Mouse (Mus musculus): Measurements from ENCODE around the gene 2300009A05Rik. TPM values are rescaled to one million over a fixed set of nuclear protein-coding genes. Genes with fewer than 3 reads are reported as not detected.

The 2300009A05Rik gene
- 34.5 and 36.5 TPM in 2 replicates for polyA plus RNA-seq (2014; fragmentation: Nextera tagmentation; extraction: Ambion mirVana)

- no peaks in the 10 kb centered on the region for H3K4me1 ChIP-seq (ENCODE audit: control insufficient read depth, insufficient read depth, low read length)
- WGBS: under 1% methylated on average over 66 of the region's 74 CpGs
- peak within 1 kb of the TSS; percentile 93 for H3K9ac ChIP-seq (ENCODE audit: low read length)
- H3K9me3 ChIP-seq (ENCODE audit: control insufficient read depth, low read length): no peaks in the 10 kb centered on the region
- peak; percentile 93 for DNase-seq (ENCODE audit: low spot score)
- peak within 1 kb of the TSS; percentile 47 for H3K27ac ChIP-seq (replicated peaks; ENCODE audit: low read depth, low read length)
- no peaks in the 10 kb centered on the region for H3K27me3 ChIP-seq (ENCODE audit: control insufficient read depth, insufficient read depth, low read length)
- peak within 1 kb of the TSS; percentile 89 for H3K4me2 ChIP-seq (ENCODE audit: low read depth, severe bottlenecking)
- peak; percentile 90 for ATAC-seq (ENCODE audit: insufficient number of reproducible peaks, low FRiP score, low TSS enrichment, low read depth)
- no peaks in the 10 kb centered on the region for H3K36me3 ChIP-seq (ENCODE audit: control insufficient read depth, insufficient read depth, low read length)
- H3K4me3 ChIP-seq (ENCODE audit: low read depth, low read length): peak within 1 kb of the TSS; percentile 89
These were observed at the start of gene 2300009A05Rik for GRCm38 (mm10) chr9:63398611-63399462. TSS of gene 2300009A05Rik (minus strand) at chr9:63399246.

GRCm38 (mm10) chr9:63443695-63444094, 44.6 kb upstream of the 2300009A05Rik start:
- 80% methylated on average over 6 of the region's 6 CpGs for WGBS
- Histone ChIP-seq H3K36me3 (ENCODE audit: control insufficient read depth, insufficient read depth, low read length) (no peaks in the 10 kb centered on the region), H3K4me1 (ENCODE audit: control insufficient read depth, insufficient read depth, low read length) (no peaks in the 10 kb centered on the region), H3K27ac (replicated peaks; ENCODE audit: low read depth, low read length) (no peak overlapping the region), H3K9me3 (ENCODE audit: control insufficient read depth, low read length) (no peaks in the 10 kb centered on the region), H3K4me3 (ENCODE audit: low read depth, low read length) (no peak overlapping the region), H3K9ac (ENCODE audit: low read length) (no peak overlapping the region), H3K27me3 (ENCODE audit: control insufficient read depth, insufficient read depth, low read length) (no peaks in the 10 kb centered on the region), H3K4me2 (ENCODE audit: low read depth, severe bottlenecking) (no peak overlapping the region)
- DNase-seq (ENCODE audit: low spot score) (no peak), ATAC-seq (ENCODE audit: insufficient number of reproducible peaks, low FRiP score, low TSS enrichment, low read depth) (no peak)

GRCm38 (mm10) chr9:63430652-63431051, 31.6 kb upstream of the 2300009A05Rik start:
- 73% methylated on average over 1 of the region's 1 CpGs for WGBS
- Histone ChIP-seq H3K4me2 (ENCODE audit: low read depth, severe bottlenecking) (no peak overlapping the region), H3K36me3 (ENCODE audit: control insufficient read depth, insufficient read depth, low read length) (no peaks in the 10 kb centered on the region), H3K27ac (replicated peaks; ENCODE audit: low read depth, low read length) (no peak overlapping the region), H3K9me3 (ENCODE audit: control insufficient read depth, low read length) (no peaks in the 10 kb centered on the region), H3K4me3 (ENCODE audit: low read depth, low read length) (no peak overlapping the region), H3K4me1 (ENCODE audit: control insufficient read depth, insufficient read depth, low read length) (no peaks in the 10 kb centered on the region), H3K9ac (ENCODE audit: low read length) (no peak overlapping the region), H3K27me3 (ENCODE audit: control insufficient read depth, insufficient read depth, low read length) (no peaks in the 10 kb centered on the region)
- ATAC-seq (ENCODE audit: insufficient number of reproducible peaks, low FRiP score, low TSS enrichment, low read depth) (no peak), DNase-seq (ENCODE audit: low spot score) (no peak)

GRCm38 (mm10) chr9:63421096-63421736, 22.2 kb upstream of the 2300009A05Rik start:
- DNase-seq (ENCODE audit: low spot score) (peak; percentile 22), ATAC-seq (ENCODE audit: insufficient number of reproducible peaks, low FRiP score, low TSS enrichment, low read depth) (no peak)
- H3K36me3 ChIP-seq (ENCODE audit: control insufficient read depth, insufficient read depth, low read length): no peaks in the 10 kb centered on the region
- no peaks in the 10 kb centered on the region for H3K9me3 ChIP-seq (ENCODE audit: control insufficient read depth, low read length)
- WGBS: 52% methylated on average over 9 of the region's 9 CpGs
- H3K27me3 ChIP-seq (ENCODE audit: control insufficient read depth, insufficient read depth, low read length): no peaks in the 10 kb centered on the region
- H3K9ac ChIP-seq (ENCODE audit: low read length): no peak overlapping the region
- no peak overlapping the region for H3K4me2 ChIP-seq (ENCODE audit: low read depth, severe bottlenecking)
- H3K4me3 ChIP-seq (ENCODE audit: low read depth, low read length): no peak overlapping the region
- H3K4me1 ChIP-seq (ENCODE audit: control insufficient read depth, insufficient read depth, low read length): peaks cover 3% of the 10 kb centered on the region; the same call in 1 of the 2 replicates
- H3K27ac ChIP-seq (replicated peaks; ENCODE audit: low read depth, low read length): no peak overlapping the region

- H3K4me3 ChIP-seq (ENCODE audit: low read depth, low read length): no peak overlapping the region
- H3K27ac ChIP-seq (replicated peaks; ENCODE audit: low read depth, low read length): no peak overlapping the region
- H3K4me2 ChIP-seq (ENCODE audit: low read depth, severe bottlenecking): no peak overlapping the region
- no peak overlapping the region for H3K9ac ChIP-seq (ENCODE audit: low read length)
- 45% methylated on average over 6 of the region's 6 CpGs for WGBS
- peaks cover 3% of the 10 kb centered on the region; the same call in 1 of the 2 replicates for H3K4me1 ChIP-seq (ENCODE audit: control insufficient read depth, insufficient read depth, low read length)
- no peaks in the 10 kb centered on the region for H3K36me3 ChIP-seq (ENCODE audit: control insufficient read depth, insufficient read depth, low read length)
- no peak for ATAC-seq (ENCODE audit: insufficient number of reproducible peaks, low FRiP score, low TSS enrichment, low read depth)
- no peak for DNase-seq (ENCODE audit: low spot score)
- H3K9me3 ChIP-seq (ENCODE audit: control insufficient read depth, low read length): no peaks in the 10 kb centered on the region
- H3K27me3 ChIP-seq (ENCODE audit: control insufficient read depth, insufficient read depth, low read length): no peaks in the 10 kb centered on the region
These were observed 21.4 kb upstream of the 2300009A05Rik start for GRCm38 (mm10) chr9:63420396-63420795.

- H3K27me3 ChIP-seq (ENCODE audit: control insufficient read depth, insufficient read depth, low read length): no peaks in the 10 kb centered on the region
- no peak overlapping the region for H3K9ac ChIP-seq (ENCODE audit: low read length)
- no peak overlapping the region for H3K4me2 ChIP-seq (ENCODE audit: low read depth, severe bottlenecking)
- no peaks in the 10 kb centered on the region for H3K9me3 ChIP-seq (ENCODE audit: control insufficient read depth, low read length)
- H3K36me3 ChIP-seq (ENCODE audit: control insufficient read depth, insufficient read depth, low read length): no peaks in the 10 kb centered on the region
- H3K4me3 ChIP-seq (ENCODE audit: low read depth, low read length): no peak overlapping the region
- 92% methylated on average over 1 of the region's 1 CpGs for WGBS
- no peaks in the 10 kb centered on the region for H3K4me1 ChIP-seq (ENCODE audit: control insufficient read depth, insufficient read depth, low read length)
- DNase-seq (ENCODE audit: low spot score) (no peak), ATAC-seq (ENCODE audit: insufficient number of reproducible peaks, low FRiP score, low TSS enrichment, low read depth) (no peak)
- no peak overlapping the region for H3K27ac ChIP-seq (replicated peaks; ENCODE audit: low read depth, low read length)
These were observed 1.1 kb upstream of the 2300009A05Rik start for GRCm38 (mm10) chr9:63400176-63400575.

- Histone ChIP-seq H3K4me3 (ENCODE audit: low read depth, low read length) (peak overlapping the region; percentile 89), H3K9ac (ENCODE audit: low read length) (peak overlapping the region; percentile 93), H3K36me3 (ENCODE audit: control insufficient read depth, insufficient read depth, low read length) (no peaks in the 10 kb centered on the region), H3K4me1 (ENCODE audit: control insufficient read depth, insufficient read depth, low read length) (no peaks in the 10 kb centered on the region), H3K4me2 (ENCODE audit: low read depth, severe bottlenecking) (peak overlapping the region; percentile 89), H3K27ac (replicated peaks; ENCODE audit: low read depth, low read length) (no peak overlapping the region; the same call in 1 of the 2 replicates), H3K27me3 (ENCODE audit: control insufficient read depth, insufficient read depth, low read length) (no peaks in the 10 kb centered on the region), H3K9me3 (ENCODE audit: control insufficient read depth, low read length) (no peaks in the 10 kb centered on the region)
- ATAC-seq (ENCODE audit: insufficient number of reproducible peaks, low FRiP score, low TSS enrichment, low read depth) (peak; percentile 54; the same call in 1 of the 2 replicates), DNase-seq (ENCODE audit: low spot score) (no peak)
- 4% methylated on average over 8 of the region's 8 CpGs for WGBS
These were observed 393 bp upstream of the 2300009A05Rik start for GRCm38 (mm10) chr9:63399463-63399815.

GRCm38 (mm10) chr9:63395612-63396011, 3.4 kb downstream of the 2300009A05Rik start:
- Histone ChIP-seq H3K9ac (ENCODE audit: low read length) (no peak overlapping the region), H3K4me1 (ENCODE audit: control insufficient read depth, insufficient read depth, low read length) (no peaks in the 10 kb centered on the region), H3K36me3 (ENCODE audit: control insufficient read depth, insufficient read depth, low read length) (no peaks in the 10 kb centered on the region), H3K27me3 (ENCODE audit: control insufficient read depth, insufficient read depth, low read length) (no peaks in the 10 kb centered on the region), H3K4me2 (ENCODE audit: low read depth, severe bottlenecking) (no peak overlapping the region), H3K9me3 (ENCODE audit: control insufficient read depth, low read length) (no peaks in the 10 kb centered on the region), H3K4me3 (ENCODE audit: low read depth, low read length) (no peak overlapping the region), H3K27ac (replicated peaks; ENCODE audit: low read depth, low read length) (no peak overlapping the region)
- DNase-seq (ENCODE audit: low spot score): no peak
- ATAC-seq (ENCODE audit: insufficient number of reproducible peaks, low FRiP score, low TSS enrichment, low read depth): no peak
- 84% methylated on average over 7 of the region's 7 CpGs for WGBS

All from limb, embryonic 11.5 days (tissue).